Mouse (Mus musculus): ENCODE data around the gene Klre1.

- TF ChIP-seq CTCF (IDR thresholded peaks at IDR 0.05; ENCODE audit: low read depth): no peak
- no peak for TF ChIP-seq EP300 (IDR thresholded peaks at IDR 0.05; ENCODE audit: low read depth)
Measured at GRCm38 (mm10) chr6:129532556-129532941, 45.2 kb upstream of the Klre1 start.
